Mouse (Mus musculus): Measurements from ENCODE around the gene Rasal2. TPM values are rescaled to one million over a fixed set of nuclear protein-coding genes. Genes with fewer than 3 reads are reported as not detected.

Gene Rasal2
- polyA plus RNA-seq, 1 experiment from 2014 or later, result 49.2 TPM

DNA sequence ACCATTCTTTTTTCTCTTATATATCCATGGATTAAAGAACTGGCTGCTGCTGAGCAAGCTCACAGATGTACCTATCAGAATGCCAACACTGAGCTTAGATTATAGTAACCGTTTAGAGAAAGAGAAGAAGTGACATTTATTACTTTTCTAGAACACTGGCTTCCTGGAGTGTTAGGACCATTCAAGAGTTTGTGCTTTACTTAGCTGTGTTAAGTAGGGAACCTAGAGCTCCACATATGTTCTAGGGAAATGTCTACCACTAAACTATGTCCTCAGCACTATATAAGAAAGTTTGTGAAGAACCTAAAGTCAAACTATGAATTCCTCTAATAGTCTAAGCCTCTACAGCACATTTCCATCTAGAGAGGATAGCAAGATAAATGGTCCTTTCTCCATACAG is 262.3 kb downstream of the Rasal2 start:
- Histone ChIP-seq H3K9ac (replicated peaks) (no peak overlapping the region), H3K4me2 (replicated peaks) (no peak overlapping the region), H3K4me3 (replicated peaks) (no peak overlapping the region), H3K9me3 (no peaks in the 10 kb centered on the region), H3K27me3 (no peaks in the 10 kb centered on the region), H3K27ac (no peak overlapping the region), H3K4me1 (replicated peaks) (peaks cover 17% of the 10 kb centered on the region), H3K36me3 (peaks cover 27% of the 10 kb centered on the region)
- ATAC-seq, result no peak
- 97% methylated on average over 1 of the region's 1 CpGs for WGBS

GRCm38 (mm10) chr1:157144621-157145020 is 267.8 kb downstream of the Rasal2 start:
- ATAC-seq, result no peak

DNA sequence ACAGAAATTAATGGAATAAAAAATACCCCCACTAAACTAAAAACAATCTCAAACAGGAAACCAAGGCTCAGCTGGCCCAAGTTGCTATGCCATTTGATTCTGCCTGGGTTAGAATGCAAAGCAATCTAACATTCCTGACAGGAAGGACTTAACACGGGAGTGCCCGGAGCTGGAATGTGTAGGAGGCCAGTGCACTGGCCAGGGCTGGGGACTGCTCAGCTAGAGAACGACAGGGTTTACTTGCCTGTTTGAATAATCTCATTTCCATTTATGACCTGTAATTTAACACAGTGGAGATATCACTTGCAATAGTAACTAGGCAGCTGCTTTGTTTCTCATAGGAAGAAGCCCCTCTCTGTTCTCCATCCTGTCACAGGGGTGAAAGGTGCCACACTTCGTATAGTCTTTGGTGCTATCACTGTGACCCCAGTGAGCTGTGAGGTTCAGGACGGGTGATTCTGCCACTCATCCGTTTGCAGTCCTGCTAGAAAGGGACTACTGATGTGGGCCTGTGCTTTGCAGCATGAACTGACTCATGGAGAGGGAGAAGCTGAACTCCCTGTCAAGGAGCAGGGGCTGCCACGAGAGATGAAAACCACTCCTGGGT is 269.0 kb downstream of the Rasal2 start:
- no peak overlapping the region for H3K4me3 ChIP-seq (replicated peaks)
- H3K9me3 ChIP-seq, result no peaks in the 10 kb centered on the region
- H3K27me3 ChIP-seq, result no peaks in the 10 kb centered on the region
- H3K36me3 ChIP-seq, result peaks cover 61% of the 10 kb centered on the region
- H3K9ac ChIP-seq (replicated peaks), result no peak overlapping the region
- 60% methylated on average over 7 of the region's 7 CpGs for WGBS
- H3K27ac ChIP-seq, result no peak overlapping the region
- ATAC-seq, result no peak
- no peaks in the 10 kb centered on the region for H3K4me1 ChIP-seq (replicated peaks)
- no peak overlapping the region for H3K4me2 ChIP-seq (replicated peaks)

More at GRCm38 (mm10) chr1:157144621-157145020, 267.8 kb downstream of the Rasal2 start:
- Histone ChIP-seq H3K27ac (no peak overlapping the region), H3K4me3 (replicated peaks) (no peak overlapping the region), H3K4me1 (replicated peaks) (no peaks in the 10 kb centered on the region), H3K4me2 (replicated peaks) (no peak overlapping the region), H3K27me3 (no peaks in the 10 kb centered on the region), H3K9ac (replicated peaks) (no peak overlapping the region), H3K9me3 (no peaks in the 10 kb centered on the region), H3K36me3 (peaks cover 57% of the 10 kb centered on the region)
- WGBS, result 92% methylated on average over 3 of the region's 3 CpGs

DNA sequence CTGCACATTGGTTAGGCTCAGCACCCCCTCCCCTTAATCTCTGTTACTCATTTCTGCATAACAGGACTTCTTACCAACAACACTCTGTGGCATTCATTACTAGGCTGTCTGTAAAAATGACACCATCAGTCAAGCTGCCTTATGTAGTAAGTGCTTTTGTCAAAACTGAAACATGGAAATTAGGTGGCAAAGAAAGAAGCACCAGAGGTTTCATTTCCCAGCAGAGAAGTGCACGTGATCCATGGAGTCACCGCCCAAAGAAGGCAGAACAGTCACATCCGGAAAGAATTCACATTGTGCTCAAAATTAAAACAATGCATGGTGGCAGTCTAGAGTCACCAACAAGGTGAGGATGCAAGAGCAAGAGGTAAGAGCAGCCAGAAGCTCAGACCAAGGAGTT is 271.4 kb downstream of the Rasal2 start:
- H3K9ac ChIP-seq (replicated peaks), result no peak overlapping the region
- 93% methylated on average over 3 of the region's 3 CpGs for WGBS

DNA sequence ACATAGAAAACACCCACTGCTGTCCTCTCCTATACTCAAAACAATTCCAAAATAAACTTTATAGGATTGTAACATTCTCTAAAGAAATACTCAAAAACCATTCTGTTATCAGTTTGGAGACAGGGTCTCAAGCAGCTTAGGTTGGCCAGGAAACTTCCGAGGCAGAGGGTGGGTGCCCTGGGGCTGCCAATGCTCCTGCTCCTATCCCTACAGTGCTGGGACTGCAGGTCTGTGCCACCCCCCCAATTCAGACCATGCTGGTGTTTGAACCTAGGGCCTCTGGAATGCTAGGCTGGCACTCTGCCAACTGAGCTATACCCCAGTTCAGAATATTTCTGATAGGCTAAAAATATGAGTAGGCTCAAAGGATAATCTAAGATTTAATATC is 274.5 kb downstream of the Rasal2 start:
- no peak overlapping the region for H3K4me2 ChIP-seq (replicated peaks)
- no peaks in the 10 kb centered on the region for H3K9me3 ChIP-seq
- peaks cover 39% of the 10 kb centered on the region for H3K36me3 ChIP-seq
- no peak overlapping the region for H3K4me3 ChIP-seq (replicated peaks)
- ATAC-seq, result no peak
- H3K9ac ChIP-seq (replicated peaks), result no peak overlapping the region
- no peaks in the 10 kb centered on the region for H3K4me1 ChIP-seq (replicated peaks)
- no peaks in the 10 kb centered on the region for H3K27me3 ChIP-seq
- H3K27ac ChIP-seq, result no peak overlapping the region
- WGBS, result 95% methylated on average over 1 of the region's 1 CpGs

More for the DNA sequence above, 271.4 kb downstream of the Rasal2 start:
- Histone ChIP-seq H3K4me2 (replicated peaks) (no peak overlapping the region), H3K27ac (no peak overlapping the region), H3K36me3 (peaks cover 49% of the 10 kb centered on the region), H3K4me3 (replicated peaks) (no peak overlapping the region), H3K4me1 (replicated peaks) (no peaks in the 10 kb centered on the region), H3K27me3 (no peaks in the 10 kb centered on the region), H3K9me3 (no peaks in the 10 kb centered on the region)
- ATAC-seq, result no peak

DNA sequence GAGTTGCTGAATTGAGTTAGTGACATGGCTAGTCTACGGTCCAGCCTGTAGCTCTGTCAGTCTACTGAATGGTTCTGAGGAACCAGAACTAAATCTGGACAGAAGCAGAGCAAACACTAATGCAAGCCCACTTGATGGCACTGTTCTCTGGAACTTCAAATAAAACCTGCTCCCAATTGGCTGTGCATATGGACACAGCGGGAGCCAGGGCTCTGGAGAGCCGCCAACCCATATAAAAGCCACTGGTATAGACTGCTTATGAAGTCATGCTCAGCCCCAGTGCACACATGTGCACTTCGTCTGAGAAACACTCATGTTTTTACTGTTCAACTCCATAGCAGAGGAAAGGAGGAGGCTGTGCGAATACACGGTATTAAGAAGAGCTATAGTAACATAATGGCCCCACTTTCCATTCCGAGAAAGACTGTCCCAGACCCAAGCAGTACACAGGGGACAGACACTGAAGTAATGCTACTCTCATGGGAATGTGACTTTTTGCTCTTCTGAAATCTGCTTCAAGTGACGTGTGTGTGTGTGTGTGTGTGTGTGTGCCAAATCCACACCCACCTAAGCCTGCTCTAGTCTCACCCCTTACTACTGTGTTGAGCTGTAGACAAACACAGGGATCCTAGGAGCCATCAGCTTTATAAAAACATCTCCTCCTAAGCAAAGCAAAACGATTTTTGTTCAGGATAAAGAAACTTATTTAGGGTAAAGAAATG is 275.1 kb downstream of the Rasal2 start:
- Histone ChIP-seq H3K9me3 (no peaks in the 10 kb centered on the region), H3K27me3 (no peaks in the 10 kb centered on the region), H3K4me2 (replicated peaks) (no peak overlapping the region), H3K36me3 (peaks cover 39% of the 10 kb centered on the region), H3K4me3 (replicated peaks) (no peak overlapping the region), H3K27ac (no peak overlapping the region), H3K9ac (replicated peaks) (no peak overlapping the region), H3K4me1 (replicated peaks) (no peaks in the 10 kb centered on the region)
- 84% methylated on average over 9 of the region's 9 CpGs for WGBS
- 0 out of 2 replicates have a peak, but pooled peaks have one; percentile 69 for ATAC-seq

DNA sequence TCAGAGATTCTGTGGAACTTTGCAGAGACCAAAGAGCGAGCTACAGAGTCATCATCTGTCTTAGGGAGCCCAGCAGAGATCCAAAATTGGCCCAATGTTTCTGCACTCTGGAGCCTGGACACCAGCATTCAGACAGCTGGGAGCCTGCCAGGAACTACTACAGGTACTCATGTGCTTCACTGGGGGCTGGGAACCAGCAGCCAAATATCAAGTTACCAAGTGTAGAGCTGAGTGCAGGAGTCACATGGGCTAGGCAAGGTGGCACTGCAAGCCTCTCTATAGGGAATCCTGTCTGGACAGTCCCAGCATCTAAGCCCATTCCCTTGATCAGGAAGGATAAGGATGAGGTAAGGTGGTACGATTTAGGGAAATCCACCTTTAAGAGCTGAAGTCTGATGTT is 284.2 kb downstream of the Rasal2 start:
- H3K4me2 ChIP-seq (replicated peaks), result no peak overlapping the region
- H3K4me3 ChIP-seq (replicated peaks), result no peak overlapping the region
- no peak overlapping the region for H3K27ac ChIP-seq
- WGBS, result 94% methylated on average over 2 of the region's 2 CpGs
- no peaks in the 10 kb centered on the region for H3K9me3 ChIP-seq
- peaks cover 16% of the 10 kb centered on the region for H3K36me3 ChIP-seq
- no peaks in the 10 kb centered on the region for H3K4me1 ChIP-seq (replicated peaks)
- no peak for ATAC-seq
- no peaks in the 10 kb centered on the region for H3K27me3 ChIP-seq
- H3K9ac ChIP-seq (replicated peaks), result no peak overlapping the region

- Histone ChIP-seq H3K4me2 (replicated peaks) (no peak overlapping the region), H3K27ac (no peak overlapping the region), H3K4me3 (replicated peaks) (no peak overlapping the region), H3K27me3 (no peaks in the 10 kb centered on the region), H3K4me1 (replicated peaks) (no peaks in the 10 kb centered on the region), H3K9me3 (no peaks in the 10 kb centered on the region), H3K9ac (replicated peaks) (no peak overlapping the region), H3K36me3 (peaks cover 9% of the 10 kb centered on the region; the same call in 1 of the 2 replicates)
- WGBS, result 92% methylated on average over 3 of the region's 3 CpGs
- no peak for ATAC-seq
These were observed 288.6 kb downstream of the Rasal2 start for GRCm38 (mm10) chr1:157123836-157124235.

GRCm38 (mm10) chr1:157119168-157119567 is 293.2 kb downstream of the Rasal2 start:
- Histone ChIP-seq H3K9me3 (no peaks in the 10 kb centered on the region), H3K4me3 (replicated peaks) (no peak overlapping the region), H3K4me1 (replicated peaks) (no peaks in the 10 kb centered on the region), H3K4me2 (replicated peaks) (no peak overlapping the region), H3K27ac (no peak overlapping the region), H3K9ac (replicated peaks) (no peak overlapping the region), H3K36me3 (no peaks in the 10 kb centered on the region), H3K27me3 (no peaks in the 10 kb centered on the region)
- 83% methylated on average over 6 of the region's 6 CpGs for WGBS
- 0 out of 2 replicates have a peak, but pooled peaks have one; percentile 58 for ATAC-seq

DNA sequence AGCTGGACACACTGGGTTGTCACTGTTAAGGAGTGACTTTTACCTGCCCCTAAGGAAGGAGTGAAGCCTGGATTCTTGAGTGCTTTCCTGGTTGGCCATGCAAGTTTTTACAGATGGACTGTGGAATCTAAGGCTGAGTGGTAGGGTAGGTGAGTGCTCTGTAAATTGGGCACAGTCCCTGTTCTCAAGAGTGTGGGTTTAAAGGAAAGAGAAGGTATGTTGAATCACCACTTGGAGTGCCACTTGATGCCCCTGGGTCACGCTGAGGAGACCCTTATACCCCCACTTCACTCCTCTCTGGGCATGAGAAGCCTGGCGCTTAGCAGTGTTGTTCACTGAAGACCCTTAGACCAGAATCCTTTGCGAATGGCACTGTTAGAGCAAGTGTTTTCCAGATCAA is 295.0 kb downstream of the Rasal2 start:
- H3K4me3 ChIP-seq (replicated peaks), result no peak overlapping the region
- no peak overlapping the region for H3K27ac ChIP-seq
- ATAC-seq, result no peak
- H3K9ac ChIP-seq (replicated peaks), result no peak overlapping the region
- H3K27me3 ChIP-seq, result no peaks in the 10 kb centered on the region
- H3K36me3 ChIP-seq, result no peaks in the 10 kb centered on the region
- no peaks in the 10 kb centered on the region for H3K9me3 ChIP-seq
- no peaks in the 10 kb centered on the region for H3K4me1 ChIP-seq (replicated peaks)
- no peak overlapping the region for H3K4me2 ChIP-seq (replicated peaks)
- 84% methylated on average over 3 of the region's 3 CpGs for WGBS

GRCm38 (mm10) chr1:157114492-157114891 is 297.9 kb downstream of the Rasal2 start:
- ATAC-seq, result no peak
- Histone ChIP-seq H3K27me3 (no peaks in the 10 kb centered on the region), H3K36me3 (no peaks in the 10 kb centered on the region), H3K9me3 (no peaks in the 10 kb centered on the region), H3K27ac (no peak overlapping the region), H3K4me2 (replicated peaks) (no peak overlapping the region), H3K9ac (replicated peaks) (no peak overlapping the region), H3K4me1 (replicated peaks) (no peaks in the 10 kb centered on the region), H3K4me3 (replicated peaks) (no peak overlapping the region)
- WGBS, result 78% methylated on average over 2 of the region's 2 CpGs

GRCm38 (mm10) chr1:157110287-157110835 is 302.0 kb downstream of the Rasal2 start:
- no peak overlapping the region for H3K9ac ChIP-seq (replicated peaks)
- no peaks in the 10 kb centered on the region for H3K4me1 ChIP-seq (replicated peaks)
- no peaks in the 10 kb centered on the region for H3K9me3 ChIP-seq
- no peak overlapping the region for H3K27ac ChIP-seq
- WGBS, result 72% methylated on average over 6 of the region's 6 CpGs
- ATAC-seq, result no peak
- no peak overlapping the region for H3K4me2 ChIP-seq (replicated peaks)
- no peaks in the 10 kb centered on the region for H3K36me3 ChIP-seq
- H3K27me3 ChIP-seq, result no peaks in the 10 kb centered on the region
- no peak overlapping the region for H3K4me3 ChIP-seq (replicated peaks)

All from midbrain, embryonic 13.5 days (tissue).